Mouse (Mus musculus): ENCODE measurements around the gene Mettl23.

The Mettl23 gene

GRCm38 (mm10) chr11:116843261-116844233 lies at the start of gene Mettl23, which contains the start of gene Jmjd6:
Gene Mettl23, plus strand, starts transcription at chr11:116843278.
Gene Jmjd6, minus strand, starts transcription at chr11:116843449.
- in situ Hi-C loops (cut with MboI; ENCODE audit: low sequenced_read_pairs) = no loop called here

- in situ Hi-C loops (cut with MboI; ENCODE audit: low sequenced_read_pairs) = no loop called here
Observed at GRCm38 (mm10) chr11:116799364-116799763, 43.7 kb upstream of the Mettl23 start.

- in situ Hi-C loops (cut with MboI; ENCODE audit: low sequenced_read_pairs) = loop anchor here (10.0 kb wide), 1 partner anchor 156 kb away; no protein-coding TSS in a partner anchor
Observed at GRCm38 (mm10) chr11:116801106-116801505, 42.0 kb upstream of the Mettl23 start.

- in situ Hi-C loops (cut with MboI; ENCODE audit: low sequenced_read_pairs) = loop anchor here (10.0 kb wide), 1 partner anchor 158 kb away; no protein-coding TSS in a partner anchor
Observed at GRCm38 (mm10) chr11:116802709-116803108, 40.4 kb upstream of the Mettl23 start.

- in situ Hi-C loops (cut with MboI; ENCODE audit: low sequenced_read_pairs) = loop anchor here (10.0 kb wide), 1 partner anchor 162 kb away; no protein-coding TSS in a partner anchor
Observed at GRCm38 (mm10) chr11:116806136-116807071, 36.7 kb upstream of the Mettl23 start.

- in situ Hi-C loops (cut with MboI; ENCODE audit: low sequenced_read_pairs) = loop anchor here (10.0 kb wide), 1 partner anchor 162 kb away; no protein-coding TSS in a partner anchor
Observed at GRCm38 (mm10) chr11:116807116-116807515, 36.0 kb upstream of the Mettl23 start.

GRCm38 (mm10) chr11:116807526-116807925 lies 35.6 kb upstream of the Mettl23 start:
- in situ Hi-C loops (cut with MboI; ENCODE audit: low sequenced_read_pairs) = loop anchor here (10.0 kb wide), 1 partner anchor 163 kb away; no protein-coding TSS in a partner anchor

- in situ Hi-C loops (cut with MboI; ENCODE audit: low sequenced_read_pairs) = loop anchor here (10.0 kb wide), 1 partner anchor 163 kb away; no protein-coding TSS in a partner anchor
Observed at GRCm38 (mm10) chr11:116807938-116808606, 35.0 kb upstream of the Mettl23 start.

GRCm38 (mm10) chr11:116808811-116809395 lies 34.2 kb upstream of the Mettl23 start:
- in situ Hi-C loops (cut with MboI; ENCODE audit: low sequenced_read_pairs) = loop anchor here (10.0 kb wide), 1 partner anchor 164 kb away; no protein-coding TSS in a partner anchor

- in situ Hi-C loops (cut with MboI; ENCODE audit: low sequenced_read_pairs) = loop anchor here (10.0 kb wide), 1 partner anchor 165 kb away; no protein-coding TSS in a partner anchor
Observed at GRCm38 (mm10) chr11:116809520-116809919, 33.6 kb upstream of the Mettl23 start.

GRCm38 (mm10) chr11:116810528-116810927 lies 32.5 kb upstream of the Mettl23 start:
- in situ Hi-C loops (cut with MboI; ENCODE audit: low sequenced_read_pairs) = no loop called here

- in situ Hi-C loops (cut with MboI; ENCODE audit: low sequenced_read_pairs) = no loop called here
Observed at GRCm38 (mm10) chr11:116810983-116811901, 31.8 kb upstream of the Mettl23 start.

GRCm38 (mm10) chr11:116812793-116813529 lies 30.1 kb upstream of the Mettl23 start:
- in situ Hi-C loops (cut with MboI; ENCODE audit: low sequenced_read_pairs) = no loop called here

- in situ Hi-C loops (cut with MboI; ENCODE audit: low sequenced_read_pairs) = no loop called here
Observed at GRCm38 (mm10) chr11:116813610-116814009, 29.5 kb upstream of the Mettl23 start.

GRCm38 (mm10) chr11:116814076-116814883 lies 28.8 kb upstream of the Mettl23 start:
- in situ Hi-C loops (cut with MboI; ENCODE audit: low sequenced_read_pairs) = no loop called here

GRCm38 (mm10) chr11:116814884-116815415 lies 28.1 kb upstream of the Mettl23 start:
- in situ Hi-C loops (cut with MboI; ENCODE audit: low sequenced_read_pairs) = no loop called here

GRCm38 (mm10) chr11:116816769-116817168 lies 26.3 kb upstream of the Mettl23 start:
- in situ Hi-C loops (cut with MboI; ENCODE audit: low sequenced_read_pairs) = no loop called here

Data from CH12F3 (cell line).